ENCODE assay signal across 8 mouse cellular contexts in the genomic region with DNA sequence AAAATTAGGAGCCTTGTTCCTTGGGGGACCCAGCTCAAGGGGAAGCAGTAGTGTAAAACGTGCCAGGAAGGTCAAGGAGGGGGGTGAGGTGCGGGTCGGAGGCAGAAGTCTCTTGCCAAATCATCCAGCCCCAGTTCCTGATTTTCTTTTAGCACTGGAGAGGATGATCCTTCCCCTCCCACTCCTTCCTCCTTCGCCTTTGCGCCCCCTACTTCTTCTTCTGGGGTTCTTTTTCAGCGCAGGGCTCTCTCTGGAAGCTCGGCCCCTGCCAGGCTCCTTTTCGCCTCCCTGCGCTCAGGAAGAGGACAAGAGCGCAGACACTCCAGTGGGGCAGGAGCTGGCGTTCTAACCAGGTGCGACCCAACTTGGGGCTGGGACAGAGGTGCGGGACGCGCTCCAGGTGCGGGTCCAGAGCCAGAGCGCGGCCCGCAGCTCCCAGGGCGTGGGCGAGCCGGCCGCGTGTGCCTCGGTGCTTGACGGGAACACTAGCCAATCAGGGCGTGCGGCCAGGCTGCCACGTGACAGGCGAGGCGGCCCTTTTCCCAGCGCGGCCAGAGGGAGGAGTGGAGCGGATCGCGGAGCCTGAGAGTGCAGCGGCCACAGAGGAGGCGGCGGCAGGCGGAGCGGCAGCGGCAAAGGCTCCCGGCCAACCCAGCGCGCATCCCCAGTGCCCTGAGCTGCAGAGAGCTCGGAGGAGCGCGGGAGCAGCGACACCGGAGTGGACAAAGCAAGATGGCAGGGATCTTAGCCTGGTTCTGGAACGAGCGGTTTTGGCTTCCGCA. TPM values are rescaled to one million over a fixed set of nuclear protein-coding genes. Genes with fewer than 3 reads are reported as not detected.
DNase-seq lines count a peak whose midpoint lies in the region; ATAC-seq and TF ChIP-seq lines count a peak whose summit lies in the region.

A gene (plus strand): TSS at position 538 of the 782 bp plus-strand sequence.

- WGBS in forebrain, embryonic 14.5 days: under 1% methylated on average over 52 of the region's 53 CpGs
- under 1% methylated on average over 53 of the region's 53 CpGs for WGBS in large intestine, adult 2 months
- WGBS in liver, embryonic 16.5 days (ENCODE audit: insufficient replicate concordance): under 1% methylated on average over 53 of the region's 53 CpGs
- under 1% methylated on average over 52 of the region's 53 CpGs for WGBS in neural tube, embryonic 12.5 days
- WGBS in stomach, postnatal 0 days: under 1% methylated on average over 53 of the region's 53 CpGs

- no peaks in the 10 kb centered on the region for H3K9me3 ChIP-seq in forebrain, embryonic 14.5 days (replicated peaks; ENCODE audit: control insufficient read depth, low read length)
- H3K9me3 ChIP-seq in liver, embryonic 16.5 days (replicated peaks; ENCODE audit: control insufficient read depth, low read length): no peaks in the 10 kb centered on the region
- no peaks in the 10 kb centered on the region for H3K9me3 ChIP-seq in neural tube, embryonic 12.5 days
- H3K9me3 ChIP-seq in stomach, postnatal 0 days (ENCODE audit: control insufficient read depth, low read length): no peaks in the 10 kb centered on the region

- no peaks in the 10 kb centered on the region for H3K36me3 ChIP-seq in forebrain, embryonic 14.5 days (ENCODE audit: control insufficient read depth, insufficient read depth, low read length)
- no peaks in the 10 kb centered on the region for H3K36me3 ChIP-seq in liver, embryonic 16.5 days (ENCODE audit: control insufficient read depth, insufficient read depth)
- H3K36me3 ChIP-seq in neural tube, embryonic 12.5 days: no peaks in the 10 kb centered on the region
- H3K36me3 ChIP-seq in stomach, postnatal 0 days (ENCODE audit: control insufficient read depth, insufficient read depth, low read length): no peaks in the 10 kb centered on the region

- peak; percentile 35 to 40 for DNase-seq in CD8-positive naive resting alpha-beta T cell, adult 2 months (ENCODE audit: low read depth in 2 of 2, low spot score in 2 of 2)
- DNase-seq in c-Kit-positive CD71-positive TER-119-negative erythroid progenitor cells, embryonic 14.5 days (ENCODE audit: low read depth): peak; percentile 71
- DNase-seq in forebrain, embryonic 14.5 days (ENCODE audit: low spot score): peak; percentile 97
- DNase-seq in heart, postnatal 10 days: peak; percentile 98 to 99
- peak; percentile 82 for DNase-seq in large intestine, adult 2 months (ENCODE audit: low read depth, low spot score)
- DNase-seq in stomach, postnatal 0 days (ENCODE audit: low spot score): peak; percentile 97

- no peak for TF ChIP-seq EP300 in stomach, postnatal 0 days (optimal IDR thresholded peaks at IDR 0.05)

- peak within 1 kb of the TSS; percentile 84 for H3K4me3 ChIP-seq in forebrain, embryonic 14.5 days (ENCODE audit: low read depth, low read length)
- H3K4me3 ChIP-seq in liver, embryonic 16.5 days (ENCODE audit: low read depth, low read length): peak within 1 kb of the TSS; percentile 70
- peak within 1 kb of the TSS; percentile 70 for H3K4me3 ChIP-seq in neural tube, embryonic 12.5 days
- peak within 1 kb of the TSS; percentile 89 for H3K4me3 ChIP-seq in stomach, postnatal 0 days (ENCODE audit: low read depth, low read length)

- peak; percentile 55 for TF ChIP-seq CTCF in stomach, postnatal 0 days (IDR thresholded peaks at IDR 0.05; ENCODE audit: low read depth)

- no peaks in the 10 kb centered on the region for H3K27me3 ChIP-seq in forebrain, embryonic 14.5 days (replicated peaks; ENCODE audit: control insufficient read depth, insufficient read depth, low read length)
- peaks cover 18% of the 10 kb centered on the region for H3K27me3 ChIP-seq in liver, embryonic 16.5 days (ENCODE audit: control insufficient read depth, insufficient read depth, low read depth, low read length)
- H3K27me3 ChIP-seq in neural tube, embryonic 12.5 days (replicated peaks): no peaks in the 10 kb centered on the region
- H3K27me3 ChIP-seq in stomach, postnatal 0 days (ENCODE audit: control insufficient read depth, insufficient read depth, low read length): no peaks in the 10 kb centered on the region

- H3K27ac ChIP-seq in forebrain, embryonic 14.5 days (ENCODE audit: low read depth, low read length): peak within 1 kb of the TSS; percentile 81
- peak within 1 kb of the TSS; percentile 60 for H3K27ac ChIP-seq in liver, embryonic 16.5 days (ENCODE audit: low read length)
- H3K27ac ChIP-seq in neural tube, embryonic 12.5 days: peak within 1 kb of the TSS; percentile 54
- peak within 1 kb of the TSS; percentile 76 for H3K27ac ChIP-seq in stomach, postnatal 0 days (replicated peaks)

- peaks cover 8% of the 10 kb centered on the region; the same call in 1 of the 2 replicates for H3K4me1 ChIP-seq in forebrain, embryonic 14.5 days (ENCODE audit: control insufficient read depth, insufficient read depth, low read length)
- peaks cover 3% of the 10 kb centered on the region; the same call in 1 of the 2 replicates for H3K4me1 ChIP-seq in liver, embryonic 16.5 days (ENCODE audit: control insufficient read depth, low read depth, low read length)
- H3K4me1 ChIP-seq in neural tube, embryonic 12.5 days: peaks cover 12% of the 10 kb centered on the region
- peaks cover 2% of the 10 kb centered on the region; the same call in 1 of the 2 replicates for H3K4me1 ChIP-seq in stomach, postnatal 0 days (replicated peaks; ENCODE audit: control insufficient read depth, insufficient read depth)

- H3K4me2 ChIP-seq in forebrain, embryonic 14.5 days (ENCODE audit: low read length): peak within 1 kb of the TSS; percentile 80
- peak within 1 kb of the TSS; percentile 82 for H3K4me2 ChIP-seq in liver, embryonic 16.5 days (ENCODE audit: low read depth, low read length)
- H3K4me2 ChIP-seq in neural tube, embryonic 12.5 days (replicated peaks): peak within 1 kb of the TSS; percentile 79
- peak within 1 kb of the TSS; percentile 99 for H3K4me2 ChIP-seq in stomach, postnatal 0 days (replicated peaks; ENCODE audit: low read depth)

- peak within 1 kb of the TSS; percentile 95 for H3K9ac ChIP-seq in forebrain, embryonic 14.5 days (ENCODE audit: low read length)
- H3K9ac ChIP-seq in liver, embryonic 16.5 days (ENCODE audit: low read depth, low read length): peak within 1 kb of the TSS; percentile 66
- peak within 1 kb of the TSS; percentile 91 for H3K9ac ChIP-seq in neural tube, embryonic 12.5 days
- H3K9ac ChIP-seq in stomach, postnatal 0 days (ENCODE audit: low read length): peak within 1 kb of the TSS; percentile 80

- intact Hi-C loops in heart, postnatal 10 days (cut with DNase I): loop anchor here (2.0 to 5.0 kb wide), 3 partner anchors 68 to 181 kb away; no protein-coding TSS in a partner anchor

- ATAC-seq in forebrain, embryonic 14.5 days: peak; percentile 99
- ATAC-seq in liver, embryonic 16.5 days (ENCODE audit: low read depth): peak; percentile 93
- peak; percentile 98 for ATAC-seq in neural tube, embryonic 12.5 days (ENCODE audit: low FRiP score, low read depth)
- ATAC-seq in stomach, postnatal 0 days (ENCODE audit: low FRiP score, low TSS enrichment): peak; percentile 99

RNA-seq across cellular contexts. Expression of the gene that starts here (rescaled TPM):
- 57.3 and 76.2 TPM in 2 replicates for polyA plus RNA-seq in forebrain, embryonic 14.5 days (2014; fragmentation: Nextera tagmentation; extraction: Ambion mirVana)
- 10 to 100 TPM; 15.7 to 20.2 TPM for total RNA-seq in heart, postnatal 10 days (2021)
- 18.3 and 28.5 TPM in 2 replicates for polyA plus RNA-seq in large intestine, adult 2 months (2012; rRNA removed)
- polyA plus RNA-seq in liver, embryonic 16.5 days (2015; fragmentation: Nextera tagmentation; extraction: Ambion mirVana): 10.2 and 10.7 TPM in 2 replicates
- 66.7 and 76.8 TPM in 2 replicates for polyA plus RNA-seq in neural tube, embryonic 12.5 days (2016; fragmentation: Nextera tagmentation; extraction: Ambion mirVana)
- 8.0 and 8.6 TPM in 2 replicates for polyA plus RNA-seq in stomach, postnatal 0 days (2015; fragmentation: Nextera tagmentation; extraction: Ambion mirVana)

Comparison
In these comparisons a context has a peak if more than half of its experiments do, and no peak if none do; other contexts are left out.
1. Peak in every context shown above with its lines: DNase-seq, ATAC-seq, H3K4me3 ChIP-seq and H3K27ac ChIP-seq.
2. DNase-seq: peak in every context shown above with its lines; median percentile 98 in heart, postnatal 10 days; 97 in forebrain, embryonic 14.5 days; 97 in stomach, postnatal 0 days; 82 in large intestine, adult 2 months; 71 in c-Kit-positive CD71-positive TER-119-negative erythroid progenitor cells, embryonic 14.5 days; 38 in CD8-positive naive resting alpha-beta T cell, adult 2 months.